Mouse (Mus musculus): Measurements from ENCODE around the gene Wdr1. TPM values are rescaled to one million over a fixed set of nuclear protein-coding genes. Genes with fewer than 3 reads are reported as not detected.
A peak's percentile ranks its signal among the peaks of the same experiment; 100 is the strongest.

The Wdr1 gene
- polyA plus RNA-seq, 1 experiment from 2014 or later: 252 TPM

DNA sequence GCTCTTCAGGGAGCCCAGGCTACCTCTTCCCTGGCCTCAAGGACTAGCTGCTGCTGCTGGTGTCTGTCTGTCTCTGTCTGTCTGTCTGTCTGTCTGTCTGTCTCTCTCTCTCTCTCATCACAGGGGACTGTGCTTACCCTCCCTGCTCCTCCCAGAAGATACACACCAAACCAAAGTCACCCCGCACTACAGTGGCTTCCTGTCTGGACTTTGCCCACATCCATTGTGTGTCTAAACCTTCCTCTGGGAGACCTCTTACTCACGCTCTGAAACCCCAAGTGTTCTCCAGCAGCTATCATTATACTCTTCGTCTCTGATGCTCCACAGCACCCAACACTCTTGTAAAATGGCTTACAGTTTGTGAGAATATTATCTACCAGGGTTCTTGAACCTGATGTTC is 6.6 kb downstream of the Wdr1 start:
- Histone ChIP-seq H3K9me3 (ENCODE audit: control insufficient read depth, low read length) (no peaks in the 10 kb centered on the region), H3K27ac (replicated peaks in 1 of 2; ENCODE audit: control insufficient read depth in 1 of 2, insufficient read depth in 1 of 2, low read depth in 2 of 2, low read length in 2 of 2) (no peak overlapping the region), H3K4me1 (ENCODE audit: control insufficient read depth in 2 of 2, insufficient read depth in 2 of 2, low read length in 2 of 2) (peaks cover 38 to 90% of the 10 kb centered on the region in 2 experiments), H3K4me2 (ENCODE audit: low read length) (no peak overlapping the region), H3K4me3 (ENCODE audit: control insufficient read depth in 1 of 2, insufficient read depth in 1 of 2, low read depth in 1 of 2, low read length in 2 of 2) (no peak overlapping the region), H3K27me3 (ENCODE audit: control insufficient read depth, insufficient read depth, low read length) (no peaks in the 10 kb centered on the region), H3K36me3 (ENCODE audit: control insufficient read depth, insufficient read depth, low read length) (peaks cover 85% of the 10 kb centered on the region), H3K9ac (ENCODE audit: low read length) (no peak overlapping the region)
- ATAC-seq (ENCODE audit: insufficient number of reproducible peaks, insufficient read depth, low FRiP score, low read depth): no peak
- WGBS: 62% methylated on average over 3 of the region's 3 CpGs

DNA sequence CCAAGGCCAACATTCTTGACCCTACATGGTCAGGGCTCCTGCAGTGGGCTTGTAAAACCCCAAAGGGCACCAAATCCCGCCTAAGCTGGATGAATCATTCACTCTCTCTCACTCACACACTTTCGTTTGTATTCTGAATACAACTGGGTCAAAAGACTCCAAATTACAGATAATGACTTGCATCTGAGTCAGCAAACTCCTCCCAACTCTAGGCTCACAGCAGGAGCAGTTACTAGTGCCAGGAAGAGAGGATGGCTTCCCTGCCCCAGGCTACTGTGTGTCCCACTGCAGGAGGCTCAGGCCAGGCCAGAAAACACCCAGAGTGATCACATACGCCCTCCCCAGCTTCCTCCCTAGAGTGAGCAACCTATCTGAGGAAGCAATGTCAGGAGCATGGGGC is 9.1 kb downstream of the Wdr1 start:
- WGBS: 44% methylated on average over 3 of the region's 3 CpGs
- no peaks in the 10 kb centered on the region for H3K27me3 ChIP-seq (ENCODE audit: control insufficient read depth, insufficient read depth, low read length)
- H3K27ac ChIP-seq (replicated peaks in 1 of 2; ENCODE audit: control insufficient read depth in 1 of 2, insufficient read depth in 1 of 2, low read depth in 2 of 2, low read length in 2 of 2): peak overlapping the region in 1 of 2 experiments; percentile 64; a peak in 2 of 4 replicates
- no peak for ATAC-seq (ENCODE audit: insufficient number of reproducible peaks, insufficient read depth, low FRiP score, low read depth)
- H3K4me1 ChIP-seq (ENCODE audit: control insufficient read depth in 2 of 2, insufficient read depth in 2 of 2, low read length in 2 of 2): peaks cover 45 to 98% of the 10 kb centered on the region in 2 experiments
- no peak overlapping the region for H3K4me2 ChIP-seq (ENCODE audit: low read length)
- H3K4me3 ChIP-seq (ENCODE audit: control insufficient read depth in 1 of 2, insufficient read depth in 1 of 2, low read depth in 1 of 2, low read length in 2 of 2): no peak overlapping the region
- H3K9me3 ChIP-seq (ENCODE audit: control insufficient read depth, low read length): no peaks in the 10 kb centered on the region
- peaks cover 98% of the 10 kb centered on the region for H3K36me3 ChIP-seq (ENCODE audit: control insufficient read depth, insufficient read depth, low read length)
- H3K9ac ChIP-seq (ENCODE audit: low read length): peak overlapping the region; percentile 48

GRCm38 (mm10) chr5:38553491-38553890 is 9.5 kb downstream of the Wdr1 start:
- no peak overlapping the region for H3K4me3 ChIP-seq (ENCODE audit: control insufficient read depth in 1 of 2, insufficient read depth in 1 of 2, low read depth in 1 of 2, low read length in 2 of 2)
- peaks cover 98% of the 10 kb centered on the region for H3K36me3 ChIP-seq (ENCODE audit: control insufficient read depth, insufficient read depth, low read length)
- H3K9me3 ChIP-seq (ENCODE audit: control insufficient read depth, low read length): no peaks in the 10 kb centered on the region
- peak overlapping the region; percentile 30; the same call in 1 of the 2 replicates for H3K9ac ChIP-seq (ENCODE audit: low read length)
- H3K4me2 ChIP-seq (ENCODE audit: low read length): no peak overlapping the region
- H3K4me1 ChIP-seq (ENCODE audit: control insufficient read depth in 2 of 2, insufficient read depth in 2 of 2, low read length in 2 of 2): peaks cover 45 to 98% of the 10 kb centered on the region in 2 experiments
- ATAC-seq (ENCODE audit: insufficient number of reproducible peaks, insufficient read depth, low FRiP score, low read depth): no peak
- 85% methylated on average over 4 of the region's 4 CpGs for WGBS
- peak overlapping the region in 1 of 2 experiments; percentile 64; a peak in 2 of 4 replicates for H3K27ac ChIP-seq (replicated peaks in 1 of 2; ENCODE audit: control insufficient read depth in 1 of 2, insufficient read depth in 1 of 2, low read depth in 2 of 2, low read length in 2 of 2)
- H3K27me3 ChIP-seq (ENCODE audit: control insufficient read depth, insufficient read depth, low read length): no peaks in the 10 kb centered on the region

GRCm38 (mm10) chr5:38552615-38553014 is 10.4 kb downstream of the Wdr1 start:
- Histone ChIP-seq H3K4me3 (ENCODE audit: control insufficient read depth in 1 of 2, insufficient read depth in 1 of 2, low read depth in 1 of 2, low read length in 2 of 2) (no peak overlapping the region), H3K27ac (replicated peaks in 1 of 2; ENCODE audit: control insufficient read depth in 1 of 2, insufficient read depth in 1 of 2, low read depth in 2 of 2, low read length in 2 of 2) (peak overlapping the region in 1 of 2 experiments; percentile 64; a peak in 2 of 4 replicates), H3K4me1 (ENCODE audit: control insufficient read depth in 2 of 2, insufficient read depth in 2 of 2, low read length in 2 of 2) (peaks cover 52 to 98% of the 10 kb centered on the region in 2 experiments), H3K4me2 (ENCODE audit: low read length) (peak overlapping the region; percentile 31; the same call in 1 of the 2 replicates), H3K36me3 (ENCODE audit: control insufficient read depth, insufficient read depth, low read length) (peaks cover 98% of the 10 kb centered on the region), H3K9ac (ENCODE audit: low read length) (no peak overlapping the region), H3K9me3 (ENCODE audit: control insufficient read depth, low read length) (no peaks in the 10 kb centered on the region), H3K27me3 (ENCODE audit: control insufficient read depth, insufficient read depth, low read length) (no peaks in the 10 kb centered on the region)
- 70% methylated on average over 3 of the region's 3 CpGs for WGBS
- no peak for ATAC-seq (ENCODE audit: insufficient number of reproducible peaks, insufficient read depth, low FRiP score, low read depth)

DNA sequence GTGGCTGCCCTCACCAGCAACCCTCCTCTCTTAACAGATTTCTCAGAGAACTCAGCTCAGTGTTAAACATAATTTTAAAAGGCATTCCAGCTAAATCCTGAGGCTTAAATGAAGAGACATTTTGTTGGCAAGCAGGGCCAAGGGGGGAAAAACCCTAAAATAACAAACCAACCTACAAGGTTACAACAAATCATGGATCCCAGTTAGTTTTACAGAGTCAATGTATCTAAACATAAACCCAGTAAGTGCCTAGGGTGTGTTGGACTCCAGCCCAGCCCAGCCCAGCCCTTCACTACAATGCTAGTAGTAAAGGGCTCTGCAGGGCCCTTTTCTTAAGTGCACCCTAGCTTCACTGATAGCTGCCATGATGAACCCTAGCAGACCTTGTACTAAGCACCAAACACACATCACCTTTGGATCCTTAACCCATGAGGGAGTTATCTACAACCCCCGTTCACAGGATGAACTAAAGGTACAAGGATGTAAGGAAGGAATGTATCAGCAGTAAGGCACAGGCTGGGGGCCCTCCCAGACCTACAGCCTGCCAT is 12.7 kb downstream of the Wdr1 start:
- WGBS: 7% methylated on average over 1 of the region's 1 CpGs
- no peaks in the 10 kb centered on the region for H3K9me3 ChIP-seq (ENCODE audit: control insufficient read depth, low read length)
- peak overlapping the region; percentile 48 for H3K4me2 ChIP-seq (ENCODE audit: low read length)
- peak overlapping the region; percentile 59 for H3K9ac ChIP-seq (ENCODE audit: low read length)
- no peaks in the 10 kb centered on the region for H3K27me3 ChIP-seq (ENCODE audit: control insufficient read depth, insufficient read depth, low read length)
- no peak overlapping the region for H3K4me3 ChIP-seq (ENCODE audit: control insufficient read depth in 1 of 2, insufficient read depth in 1 of 2, low read depth in 1 of 2, low read length in 2 of 2)
- ATAC-seq (ENCODE audit: insufficient number of reproducible peaks, insufficient read depth, low FRiP score, low read depth): no peak; the same call in 1 of the 2 replicates
- H3K4me1 ChIP-seq (ENCODE audit: control insufficient read depth in 2 of 2, insufficient read depth in 2 of 2, low read length in 2 of 2): peaks cover 57 to 95% of the 10 kb centered on the region in 2 experiments
- peaks cover 98% of the 10 kb centered on the region for H3K36me3 ChIP-seq (ENCODE audit: control insufficient read depth, insufficient read depth, low read length)
- H3K27ac ChIP-seq (replicated peaks in 1 of 2; ENCODE audit: control insufficient read depth in 1 of 2, insufficient read depth in 1 of 2, low read depth in 2 of 2, low read length in 2 of 2): peak overlapping the region; percentile 85 to 96

- H3K27ac ChIP-seq (replicated peaks in 1 of 2; ENCODE audit: control insufficient read depth in 1 of 2, insufficient read depth in 1 of 2, low read depth in 2 of 2, low read length in 2 of 2): peak overlapping the region; percentile 85 to 96
- WGBS: 14% methylated on average over 3 of the region's 3 CpGs
- H3K9me3 ChIP-seq (ENCODE audit: control insufficient read depth, low read length): no peaks in the 10 kb centered on the region
- H3K4me3 ChIP-seq (ENCODE audit: control insufficient read depth in 1 of 2, insufficient read depth in 1 of 2, low read depth in 1 of 2, low read length in 2 of 2): no peak overlapping the region
- H3K4me1 ChIP-seq (ENCODE audit: control insufficient read depth in 2 of 2, insufficient read depth in 2 of 2, low read length in 2 of 2): peaks cover 54 to 95% of the 10 kb centered on the region in 2 experiments
- no peaks in the 10 kb centered on the region for H3K27me3 ChIP-seq (ENCODE audit: control insufficient read depth, insufficient read depth, low read length)
- H3K36me3 ChIP-seq (ENCODE audit: control insufficient read depth, insufficient read depth, low read length): peaks cover 99% of the 10 kb centered on the region
- peak; percentile 32; the same call in 1 of the 2 replicates for ATAC-seq (ENCODE audit: insufficient number of reproducible peaks, insufficient read depth, low FRiP score, low read depth)
- H3K4me2 ChIP-seq (ENCODE audit: low read length): peak overlapping the region; percentile 48
- peak overlapping the region; percentile 59 for H3K9ac ChIP-seq (ENCODE audit: low read length)
Observed at GRCm38 (mm10) chr5:38549461-38549909, 13.5 kb downstream of the Wdr1 start.

DNA sequence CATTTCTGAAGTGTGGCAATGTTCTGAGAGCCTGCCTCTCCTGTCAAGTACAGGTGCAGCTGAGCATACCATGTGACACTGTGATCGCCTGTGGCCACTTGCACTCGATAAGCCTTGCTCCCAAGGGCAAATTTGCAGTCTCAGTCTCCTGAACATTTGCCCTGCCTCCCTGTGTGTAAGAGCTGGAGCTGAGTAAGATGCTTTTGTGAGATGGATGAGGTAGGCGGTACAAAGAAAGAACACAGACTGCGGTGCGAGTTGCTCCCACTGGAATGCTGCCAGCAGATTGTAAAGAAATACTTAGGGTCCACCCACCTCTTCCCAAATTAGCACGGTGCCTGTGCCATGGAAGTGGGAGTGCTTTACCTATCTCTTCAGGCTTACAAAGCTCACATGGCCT is 15.6 kb downstream of the Wdr1 start:
- Histone ChIP-seq H3K27me3 (ENCODE audit: control insufficient read depth, insufficient read depth, low read length) (no peaks in the 10 kb centered on the region), H3K4me3 (ENCODE audit: control insufficient read depth in 1 of 2, insufficient read depth in 1 of 2, low read depth in 1 of 2, low read length in 2 of 2) (no peak overlapping the region), H3K36me3 (ENCODE audit: control insufficient read depth, insufficient read depth, low read length) (peaks cover 99% of the 10 kb centered on the region), H3K4me2 (ENCODE audit: low read length) (peak overlapping the region; percentile 8; the same call in 1 of the 2 replicates), H3K27ac (replicated peaks in 1 of 2; ENCODE audit: control insufficient read depth in 1 of 2, insufficient read depth in 1 of 2, low read depth in 2 of 2, low read length in 2 of 2) (peak overlapping the region; percentile 51 to 96), H3K9me3 (ENCODE audit: control insufficient read depth, low read length) (no peaks in the 10 kb centered on the region), H3K9ac (ENCODE audit: low read length) (peak overlapping the region; percentile 30; the same call in 1 of the 2 replicates), H3K4me1 (ENCODE audit: control insufficient read depth in 2 of 2, insufficient read depth in 2 of 2, low read length in 2 of 2) (peaks cover 45 to 87% of the 10 kb centered on the region in 2 experiments)
- peak; percentile 41 for ATAC-seq (ENCODE audit: insufficient number of reproducible peaks, insufficient read depth, low FRiP score, low read depth)
- 20% methylated on average over 6 of the region's 6 CpGs for WGBS

Measured in heart, embryonic 14.5 days (tissue).